Mouse (Mus musculus): ENCODE data around the gene Cnbp. TPM values are rescaled to one million over a fixed set of nuclear protein-coding genes. Genes with fewer than 3 reads are reported as not detected.

Gene Cnbp
- polyA plus RNA-seq (2015; fragmentation: Nextera tagmentation; extraction: Ambion mirVana), result 445 and 452 TPM in 2 replicates

DNA sequence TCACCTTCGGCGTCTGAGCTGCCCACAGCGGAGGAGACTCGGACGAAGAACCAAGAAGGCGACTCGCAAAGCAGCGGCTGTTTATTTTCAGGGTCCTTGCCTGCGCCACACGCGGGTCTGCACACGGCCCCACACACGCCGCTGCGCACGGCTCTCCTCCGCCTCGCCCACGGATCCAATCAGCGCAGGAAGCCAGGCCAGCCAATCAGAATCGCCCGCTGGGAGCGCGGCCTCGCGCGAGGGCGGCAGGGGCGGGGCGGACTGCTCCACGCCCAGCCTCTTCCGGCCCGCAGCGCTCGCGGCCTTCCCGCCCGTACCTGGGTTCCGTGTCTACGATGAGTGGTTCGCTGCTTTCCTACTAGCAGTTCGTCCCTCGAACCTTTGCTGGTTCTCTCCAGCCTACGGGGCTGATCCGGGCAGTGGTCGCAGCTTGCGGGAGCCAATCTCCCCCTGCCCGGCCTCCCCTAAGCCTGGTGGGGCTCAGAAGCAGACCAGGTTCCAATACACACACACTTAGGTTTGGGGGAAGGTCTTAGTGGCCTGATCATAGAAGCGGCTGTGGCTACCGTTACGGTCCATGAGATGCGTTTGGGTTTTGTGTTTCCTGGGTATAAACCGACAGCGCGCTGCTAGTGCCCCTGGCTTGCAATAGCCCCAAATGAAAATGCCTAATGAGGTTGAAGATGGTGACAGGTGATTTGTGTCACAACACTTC, at the start of gene Cnbp:
Gene Cnbp (minus strand): TSS at position 207 of the 715 bp plus-strand sequence.
- Histone ChIP-seq H3K4me3 (ENCODE audit: low read depth, low read length) (peak within 1 kb of the TSS; percentile 99), H3K27me3 (ENCODE audit: insufficient read depth, low read length) (no peaks in the 10 kb centered on the region), H3K36me3 (replicated peaks; ENCODE audit: insufficient read depth, low read length) (peaks cover 23% of the 10 kb centered on the region), H3K9ac (replicated peaks) (peak within 1 kb of the TSS; percentile 100), H3K4me2 (ENCODE audit: low read depth, low read length) (peak within 1 kb of the TSS; percentile 94), H3K4me1 (ENCODE audit: insufficient read depth) (peaks cover 28% of the 10 kb centered on the region), H3K27ac (ENCODE audit: low read depth) (peak within 1 kb of the TSS; percentile 99), H3K9me3 (ENCODE audit: low read length) (no peaks in the 10 kb centered on the region)
- TF ChIP-seq EP300 (IDR thresholded peaks at IDR 0.05; ENCODE audit: low read depth) (no peak), CTCF (IDR thresholded peaks at IDR 0.05; ENCODE audit: low read depth) (no peak)
- WGBS (ENCODE audit: insufficient replicate concordance), result under 1% methylated on average over 54 of the region's 55 CpGs
- ATAC-seq (peak; percentile 98), DNase-seq (peak; percentile 99)

DNA sequence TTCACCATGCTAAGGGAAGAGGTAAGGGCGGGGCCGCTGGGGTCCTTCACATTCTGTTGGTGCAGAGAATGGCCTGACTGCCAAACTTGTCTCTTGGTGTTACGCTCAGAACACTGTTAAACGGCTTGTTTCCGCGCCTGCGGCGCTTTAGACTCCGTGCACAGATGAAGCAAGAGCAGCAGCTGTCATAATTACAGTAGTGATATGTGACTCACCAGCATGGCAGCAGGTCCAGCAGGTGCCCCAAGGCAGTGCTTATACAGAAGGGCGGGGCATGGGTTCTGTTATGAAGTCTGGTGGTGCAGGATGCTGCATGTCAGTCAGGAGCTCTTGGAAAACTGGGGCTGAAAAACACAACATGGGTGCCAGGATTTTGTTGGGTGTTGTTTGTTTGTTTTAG, 47.1 kb upstream of the Cnbp start:
- H3K4me2 ChIP-seq (ENCODE audit: low read depth, low read length), result no peak overlapping the region
- no peak overlapping the region for H3K27ac ChIP-seq (ENCODE audit: low read depth)
- ATAC-seq, result no peak
- H3K27me3 ChIP-seq (ENCODE audit: insufficient read depth, low read length), result no peaks in the 10 kb centered on the region
- H3K9ac ChIP-seq (replicated peaks), result no peak overlapping the region
- no peak for DNase-seq
- WGBS (ENCODE audit: insufficient replicate concordance), result 91% methylated on average over 10 of the region's 10 CpGs
- TF ChIP-seq CTCF (IDR thresholded peaks at IDR 0.05; ENCODE audit: low read depth) (no peak), EP300 (IDR thresholded peaks at IDR 0.05; ENCODE audit: low read depth) (no peak)
- no peak overlapping the region for H3K4me3 ChIP-seq (ENCODE audit: low read depth, low read length)
- H3K4me1 ChIP-seq (ENCODE audit: insufficient read depth), result no peaks in the 10 kb centered on the region
- no peaks in the 10 kb centered on the region for H3K9me3 ChIP-seq (ENCODE audit: low read length)
- peaks cover 91% of the 10 kb centered on the region for H3K36me3 ChIP-seq (replicated peaks; ENCODE audit: insufficient read depth, low read length)

DNA sequence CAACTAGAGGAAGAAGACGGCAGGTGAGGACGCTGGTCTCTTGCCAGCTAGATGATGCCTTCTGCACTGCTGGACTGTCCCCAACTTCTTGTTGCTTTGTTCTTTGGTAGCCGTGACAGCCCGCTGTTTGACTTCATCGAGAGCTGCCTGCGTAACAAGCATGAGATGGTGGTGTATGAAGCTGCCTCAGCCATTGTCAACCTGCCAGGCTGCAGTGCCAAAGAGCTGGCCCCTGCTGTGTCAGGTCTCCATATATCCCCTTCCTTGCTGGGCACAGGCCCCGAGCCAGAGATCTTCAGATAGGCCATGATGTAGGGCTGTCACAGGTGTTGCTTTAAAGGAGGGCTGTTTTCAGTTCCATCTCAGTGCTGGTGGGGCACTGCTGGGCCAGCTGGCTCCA, 43.0 kb upstream of the Cnbp start:
- H3K27ac ChIP-seq (ENCODE audit: low read depth), result no peak overlapping the region
- H3K4me2 ChIP-seq (ENCODE audit: low read depth, low read length), result no peak overlapping the region
- H3K4me3 ChIP-seq (ENCODE audit: low read depth, low read length), result no peak overlapping the region
- H3K4me1 ChIP-seq (ENCODE audit: insufficient read depth), result peaks cover 2% of the 10 kb centered on the region
- WGBS (ENCODE audit: insufficient replicate concordance), result 88% methylated on average over 7 of the region's 7 CpGs
- DNase-seq (no peak), ATAC-seq (no peak)
- H3K9me3 ChIP-seq (ENCODE audit: low read length), result no peaks in the 10 kb centered on the region
- no peaks in the 10 kb centered on the region for H3K27me3 ChIP-seq (ENCODE audit: insufficient read depth, low read length)
- peaks cover 91% of the 10 kb centered on the region for H3K36me3 ChIP-seq (replicated peaks; ENCODE audit: insufficient read depth, low read length)
- TF ChIP-seq EP300 (IDR thresholded peaks at IDR 0.05; ENCODE audit: low read depth) (no peak), CTCF (IDR thresholded peaks at IDR 0.05; ENCODE audit: low read depth) (no peak)
- H3K9ac ChIP-seq (replicated peaks), result no peak overlapping the region

DNA sequence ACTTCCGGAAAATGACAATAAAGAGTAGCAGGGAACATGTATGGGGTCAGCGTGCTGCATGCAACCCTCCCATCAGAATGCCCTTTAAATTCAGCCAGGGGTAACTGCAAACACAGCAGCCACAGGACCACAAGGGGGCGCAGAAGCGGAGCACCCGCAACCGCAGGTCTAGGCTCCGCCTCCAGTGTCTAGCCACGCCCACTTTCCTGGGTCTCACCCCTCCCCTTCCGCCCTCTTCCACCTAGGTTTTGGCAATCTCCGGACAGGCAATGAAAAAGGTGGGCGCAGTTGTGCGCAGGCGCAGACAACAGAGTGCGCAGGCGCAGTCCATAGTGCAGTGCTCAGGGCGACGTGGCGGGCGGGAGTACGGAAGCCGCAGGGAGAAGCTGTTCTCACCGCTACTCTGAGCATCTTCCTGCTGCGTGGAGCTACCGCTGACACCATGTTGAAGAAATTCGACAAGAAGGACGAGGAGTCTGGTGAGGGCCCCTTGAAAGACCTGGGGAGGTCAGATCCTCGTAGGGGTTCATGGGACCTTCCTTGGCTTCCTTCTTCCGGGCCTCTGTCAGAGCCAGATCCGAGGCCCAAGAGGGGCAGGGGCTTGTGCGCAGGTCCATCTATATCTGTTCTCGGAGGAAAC, 36.8 kb upstream of the Cnbp start, which contains the start of gene Copg1:
Gene Copg1 (plus strand): TSS at position 221 of the 640 bp plus-strand sequence.
- H3K9me3 ChIP-seq (ENCODE audit: low read length), result no peaks in the 10 kb centered on the region
- H3K4me1 ChIP-seq (ENCODE audit: insufficient read depth), result peaks cover 15% of the 10 kb centered on the region

DNA sequence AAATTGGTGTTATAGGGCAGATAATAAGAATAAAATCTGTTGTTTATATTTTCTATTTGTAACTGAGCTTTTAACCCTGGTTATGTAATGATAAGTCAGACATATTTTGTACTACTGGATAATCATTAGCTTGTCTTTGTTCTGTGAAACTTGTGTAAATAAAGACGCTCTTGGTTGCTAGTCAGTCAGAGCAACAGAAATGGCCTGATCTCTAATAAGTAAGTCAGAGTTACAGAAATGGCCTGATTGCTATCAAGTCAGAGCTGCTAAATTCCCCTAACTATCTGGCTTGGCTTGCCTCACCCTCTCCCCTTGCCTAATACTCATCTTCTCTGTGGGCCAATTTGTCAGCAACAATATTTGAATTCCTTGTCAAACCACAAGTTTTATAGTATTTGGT, 35.8 kb upstream of the Cnbp start:
- DNase-seq, result no peak
- Histone ChIP-seq H3K27ac (ENCODE audit: low read depth) (peak overlapping the region; percentile 69), H3K36me3 (replicated peaks; ENCODE audit: insufficient read depth, low read length) (peaks cover 23% of the 10 kb centered on the region), H3K9ac (replicated peaks) (no peak overlapping the region), H3K4me3 (ENCODE audit: low read depth, low read length) (no peak overlapping the region), H3K9me3 (ENCODE audit: low read length) (no peaks in the 10 kb centered on the region), H3K27me3 (ENCODE audit: insufficient read depth, low read length) (no peaks in the 10 kb centered on the region), H3K4me1 (ENCODE audit: insufficient read depth) (peaks cover 15% of the 10 kb centered on the region), H3K4me2 (ENCODE audit: low read depth, low read length) (peak overlapping the region; percentile 22)
- TF ChIP-seq CTCF (IDR thresholded peaks at IDR 0.05; ENCODE audit: low read depth) (no peak), EP300 (IDR thresholded peaks at IDR 0.05; ENCODE audit: low read depth) (no peak)
- no peak for ATAC-seq
- WGBS (ENCODE audit: insufficient replicate concordance), result 68% methylated on average over 1 of the region's 1 CpGs

More for the DNA sequence above, 36.8 kb upstream of the Cnbp start, which contains the start of gene Copg1:
- Histone ChIP-seq H3K27me3 (ENCODE audit: insufficient read depth, low read length) (no peaks in the 10 kb centered on the region), H3K9ac (replicated peaks) (peak within 1 kb of the TSS; percentile 85), H3K4me2 (ENCODE audit: low read depth, low read length) (peak within 1 kb of the TSS; percentile 95), H3K36me3 (replicated peaks; ENCODE audit: insufficient read depth, low read length) (peaks cover 33% of the 10 kb centered on the region), H3K27ac (ENCODE audit: low read depth) (peak within 1 kb of the TSS; percentile 78), H3K4me3 (ENCODE audit: low read depth, low read length) (peak within 1 kb of the TSS; percentile 89)
- peak; percentile 100 for DNase-seq
- TF ChIP-seq CTCF (IDR thresholded peaks at IDR 0.05; ENCODE audit: low read depth) (peak; percentile 99), EP300 (IDR thresholded peaks at IDR 0.05; ENCODE audit: low read depth) (peak; percentile 40; the same call in 1 of the 2 replicates)
- WGBS (ENCODE audit: insufficient replicate concordance), result under 1% methylated on average over 31 of the region's 31 CpGs
- ATAC-seq, result peak; percentile 99

DNA sequence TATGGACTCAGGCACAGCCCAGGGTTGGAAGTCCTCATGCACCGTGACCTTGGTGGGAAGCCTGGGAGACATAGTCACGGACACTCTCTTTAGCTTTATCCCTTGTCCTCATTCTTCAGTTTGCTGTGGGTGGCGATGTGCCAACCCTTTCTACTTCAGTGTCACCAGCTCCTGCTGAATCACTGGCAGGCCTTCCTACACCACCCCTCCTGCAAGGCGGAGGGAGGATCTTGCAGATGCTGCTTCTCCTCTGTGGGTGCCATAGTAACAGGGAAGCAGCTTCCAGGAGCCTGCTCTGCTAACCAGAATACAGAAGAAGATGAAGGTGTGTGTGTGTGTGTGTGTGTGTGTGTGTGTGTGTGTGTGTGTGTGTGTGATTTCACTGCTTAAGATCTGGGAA, 31.9 kb upstream of the Cnbp start:
- Histone ChIP-seq H3K9ac (replicated peaks) (no peak overlapping the region), H3K4me1 (ENCODE audit: insufficient read depth) (peaks cover 17% of the 10 kb centered on the region), H3K9me3 (ENCODE audit: low read length) (no peaks in the 10 kb centered on the region), H3K36me3 (replicated peaks; ENCODE audit: insufficient read depth, low read length) (no peaks in the 10 kb centered on the region), H3K27ac (ENCODE audit: low read depth) (no peak overlapping the region), H3K27me3 (ENCODE audit: insufficient read depth, low read length) (no peaks in the 10 kb centered on the region), H3K4me3 (ENCODE audit: low read depth, low read length) (no peak overlapping the region), H3K4me2 (ENCODE audit: low read depth, low read length) (no peak overlapping the region)
- DNase-seq (no peak), ATAC-seq (no peak)
- 56% methylated on average over 4 of the region's 4 CpGs for WGBS (ENCODE audit: insufficient replicate concordance)
- no peak for TF ChIP-seq CTCF (IDR thresholded peaks at IDR 0.05; ENCODE audit: low read depth)
- TF ChIP-seq EP300 (IDR thresholded peaks at IDR 0.05; ENCODE audit: low read depth), result no peak
